Mouse (Mus musculus): ENCODE data around the gene Praf2. TPM values are rescaled to one million over a fixed set of nuclear protein-coding genes. Genes with fewer than 3 reads are reported as not detected.

The Praf2 gene
- total RNA-seq, 1 experiment from 2014 or later: 6.8 TPM

- no peak for ATAC-seq (replicated peaks; ENCODE audit: insufficient number of reproducible peaks, low FRiP score, low TSS enrichment, poor library complexity, severe bottlenecking)
Observed at GRCm38 (mm10) chrX:7772766-7773165, 44.5 kb downstream of the Praf2 start.

DNA sequence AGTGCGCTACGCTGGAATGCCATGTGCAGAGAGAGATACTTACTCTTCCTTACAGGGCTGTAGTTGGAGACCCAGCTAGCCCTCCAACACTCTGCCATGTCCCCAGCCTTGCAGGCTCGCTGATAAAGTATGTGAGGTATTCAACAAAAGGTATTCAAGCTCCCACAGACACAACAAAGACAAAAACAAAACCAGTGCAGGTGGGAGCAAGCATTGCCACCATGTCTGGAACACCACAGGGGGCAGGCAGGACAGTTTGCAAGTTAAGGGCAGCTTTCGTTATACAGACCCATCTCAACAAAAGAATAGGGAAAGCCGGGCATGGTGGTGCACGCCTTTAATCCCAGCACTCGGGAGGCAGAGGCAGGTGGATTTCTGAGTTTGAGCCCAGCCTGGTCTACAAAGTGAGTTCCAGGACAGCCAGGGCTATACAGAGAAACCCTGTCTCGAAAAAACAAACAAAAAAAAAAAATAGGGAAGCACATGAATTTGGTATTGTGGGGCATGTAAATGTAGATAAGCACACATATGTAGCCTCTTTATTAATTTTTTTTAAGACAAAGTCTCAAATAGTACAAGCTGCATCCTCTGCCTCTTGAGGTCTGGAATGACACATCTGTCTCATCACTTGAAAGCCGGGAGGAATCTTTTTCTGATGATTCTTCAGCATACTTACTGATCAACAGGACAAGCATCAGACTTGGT, 47.4 kb downstream of the Praf2 start:
- no peak for ATAC-seq (replicated peaks; ENCODE audit: insufficient number of reproducible peaks, low FRiP score, low TSS enrichment, poor library complexity, severe bottlenecking)

DNA sequence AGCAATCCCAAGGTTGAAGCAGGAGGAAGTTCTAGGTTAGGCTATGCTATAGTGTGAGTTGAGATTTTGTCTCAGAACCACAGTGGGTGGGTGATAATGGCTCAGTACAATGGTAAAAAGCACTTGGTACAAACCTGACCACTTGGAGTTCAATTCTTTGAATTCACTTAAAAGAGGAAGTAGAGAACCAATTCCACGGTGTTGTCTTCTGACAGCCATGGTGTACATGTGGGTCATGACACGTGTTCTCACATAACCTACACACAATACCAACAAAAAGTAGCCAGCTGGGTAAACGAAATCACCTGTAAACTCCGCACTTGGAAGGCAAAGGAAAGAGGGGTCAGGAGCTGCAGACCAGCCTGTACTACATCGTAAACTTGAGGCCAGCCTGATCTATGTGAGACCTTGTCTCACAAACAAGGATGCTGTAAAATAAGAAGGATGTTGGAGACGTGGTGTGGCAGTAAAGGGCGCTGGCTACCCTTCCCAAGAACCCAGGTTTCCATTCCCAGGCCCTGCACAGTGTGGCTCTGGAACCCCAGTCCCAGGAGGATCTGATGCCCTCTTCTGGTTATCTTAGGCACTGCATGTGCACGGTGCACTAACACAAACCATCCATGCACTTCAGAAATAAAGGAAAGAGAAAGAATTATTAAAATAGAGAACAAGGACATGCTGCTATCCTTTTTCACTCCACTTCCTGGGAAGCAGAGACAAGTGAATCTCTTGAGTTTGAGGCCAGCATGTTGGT, 48.3 kb downstream of the Praf2 start:
- no peak for ATAC-seq (replicated peaks; ENCODE audit: insufficient number of reproducible peaks, low FRiP score, low TSS enrichment, poor library complexity, severe bottlenecking)

- no peak for ATAC-seq (replicated peaks; ENCODE audit: insufficient number of reproducible peaks, low FRiP score, low TSS enrichment, poor library complexity, severe bottlenecking)
Observed at GRCm38 (mm10) chrX:7778450-7779244, 50.4 kb downstream of the Praf2 start.

- ATAC-seq (replicated peaks; ENCODE audit: insufficient number of reproducible peaks, low FRiP score, low TSS enrichment, poor library complexity, severe bottlenecking): no peak
Observed at GRCm38 (mm10) chrX:7779294-7779693, 51.1 kb downstream of the Praf2 start.

Other genes starting within 250 kb of the Praf2 start
- 0.68 TPM in 1 of 3 replicates, not detected in the others for gene Foxp3, start 154.8 kb upstream of the Praf2 start, total RNA-seq (2017)
- 0.85 to 3.4 TPM in 2 of 3 replicates, not detected in the other for gene Ppp1r3f, start 154.2 kb upstream of the Praf2 start, total RNA-seq (2017)
- gene Ccdc22, start 122.9 kb upstream of the Praf2 start, total RNA-seq (2017): 10.1 to 16.2 TPM (median 15.0 TPM) in 3 replicates
- gene Cacna1f, start 121.4 kb upstream of the Praf2 start, total RNA-seq (2017): 0.10 TPM in 1 of 3 replicates, not detected in the others
- 1.7 to 5.0 TPM in 2 of 3 replicates, not detected in the other for gene Syp, start 90.0 kb upstream of the Praf2 start, total RNA-seq (2017)
- gene Prickle3, start 71.2 kb upstream of the Praf2 start, total RNA-seq (2017): 8.0 to 14.9 TPM (median 10.3 TPM) in 3 replicates
- gene Plp2, start 57.0 kb upstream of the Praf2 start, total RNA-seq (2017): 38.4 to 68.2 TPM (median 39.7 TPM) in 3 replicates
- gene Magix, start 47.2 kb upstream of the Praf2 start, total RNA-seq (2017): not detected in 3 replicates
- gene Gpkow, start 31.3 kb upstream of the Praf2 start, total RNA-seq (2017): 46.2 to 57.8 TPM (median 57.1 TPM) in 3 replicates
- 27.2 to 41.6 TPM (median 36.4 TPM) in 3 replicates for gene Wdr45, start 14.1 kb upstream of the Praf2 start, total RNA-seq (2017)
- 0.75 TPM in 1 of 3 replicates, not detected in the others for gene Gm45208, start 6.2 kb upstream of the Praf2 start, total RNA-seq (2017)
- not detected in 3 replicates for gene Ccdc120, start 22.5 kb downstream of the Praf2 start, total RNA-seq (2017)
- 14.5 to 27.8 TPM (median 20.8 TPM) in 3 replicates for gene Tfe3, start 34.1 kb downstream of the Praf2 start, total RNA-seq (2017)
- gene Gripap1, start 61.3 kb downstream of the Praf2 start, total RNA-seq (2017): 67.2 to 156 TPM (median 123 TPM) in 3 replicates
- gene Kcnd1, start 93.8 kb downstream of the Praf2 start, total RNA-seq (2017): 1.3 TPM in 1 of 3 replicates, not detected in the others
- 79.5 to 120 TPM (median 107 TPM) in 3 replicates for gene Otud5, start 112.9 kb downstream of the Praf2 start, total RNA-seq (2017)
- 3.0 to 9.9 TPM (median 3.6 TPM) in 3 replicates for gene Pim2, start 149.8 kb downstream of the Praf2 start, total RNA-seq (2017)
- gene Slc35a2, start 155.6 kb downstream of the Praf2 start, total RNA-seq (2017): 7.9 to 18.1 TPM (median 15.9 TPM) in 3 replicates
- gene Pqbp1, start 170.8 kb downstream of the Praf2 start, total RNA-seq (2017): 119 to 165 TPM (median 164 TPM) in 3 replicates
- 12.0 to 33.0 TPM (median 21.2 TPM) in 3 replicates for gene Timm17b, start 170.9 kb downstream of the Praf2 start, total RNA-seq (2017)
- not detected in 3 replicates for gene Gm10491, start 179.4 kb downstream of the Praf2 start, total RNA-seq (2017)
- not detected in 3 replicates for gene Gm10490, start 181.1 kb downstream of the Praf2 start, total RNA-seq (2017)
- not detected in 3 replicates for gene Pcsk1n, start 191.4 kb downstream of the Praf2 start, total RNA-seq (2017)
- gene Eras, start 200.2 kb downstream of the Praf2 start, total RNA-seq (2017): not detected in 3 replicates
- 3.3 to 4.6 TPM (median 4.1 TPM) in 3 replicates for gene Hdac6, start 219.4 kb downstream of the Praf2 start, total RNA-seq (2017)
- gene Gata1, start 249.6 kb downstream of the Praf2 start, total RNA-seq (2017): 1.4 to 17.9 TPM (median 3.3 TPM) in 3 replicates